Mouse (Mus musculus) bone marrow, adult 2 months (tissue): ENCODE measurements around the gene Erc2.

ENCODE experiments used
- CTCF ChIP-seq: fragments of 200-500 bp; IDR thresholded peaks from 2 replicates; pipeline ENCODE4 v1.5.1; 2011; ENCODE audit warnings: low read length, control low read depth; ENCODE audit not compliant: control insufficient read depth, insufficient read depth
- POLR2A ChIP-seq: fragments of 200-500 bp; IDR thresholded peaks from 2 replicates; pipeline ENCODE4 v1.6.1; 2011; ENCODE audit warnings: low read depth, mild to moderate bottlenecking, control low read depth, low read length, borderline replicate concordance; ENCODE audit not compliant: control insufficient read depth

- TF ChIP-seq CTCF (no peak), POLR2A (no peak)
These were observed 45.0 kb downstream of the Erc2 start for GRCm38 (mm10) chr14:27667016-27667852.
